Mouse (Mus musculus): Measurements from ENCODE around the gene Wnt7a. TPM values are rescaled to one million over a fixed set of nuclear protein-coding genes. Genes with fewer than 3 reads are reported as not detected.

The Wnt7a gene
- total and polyA plus RNA-seq, 3 experiments: not detected

DNA sequence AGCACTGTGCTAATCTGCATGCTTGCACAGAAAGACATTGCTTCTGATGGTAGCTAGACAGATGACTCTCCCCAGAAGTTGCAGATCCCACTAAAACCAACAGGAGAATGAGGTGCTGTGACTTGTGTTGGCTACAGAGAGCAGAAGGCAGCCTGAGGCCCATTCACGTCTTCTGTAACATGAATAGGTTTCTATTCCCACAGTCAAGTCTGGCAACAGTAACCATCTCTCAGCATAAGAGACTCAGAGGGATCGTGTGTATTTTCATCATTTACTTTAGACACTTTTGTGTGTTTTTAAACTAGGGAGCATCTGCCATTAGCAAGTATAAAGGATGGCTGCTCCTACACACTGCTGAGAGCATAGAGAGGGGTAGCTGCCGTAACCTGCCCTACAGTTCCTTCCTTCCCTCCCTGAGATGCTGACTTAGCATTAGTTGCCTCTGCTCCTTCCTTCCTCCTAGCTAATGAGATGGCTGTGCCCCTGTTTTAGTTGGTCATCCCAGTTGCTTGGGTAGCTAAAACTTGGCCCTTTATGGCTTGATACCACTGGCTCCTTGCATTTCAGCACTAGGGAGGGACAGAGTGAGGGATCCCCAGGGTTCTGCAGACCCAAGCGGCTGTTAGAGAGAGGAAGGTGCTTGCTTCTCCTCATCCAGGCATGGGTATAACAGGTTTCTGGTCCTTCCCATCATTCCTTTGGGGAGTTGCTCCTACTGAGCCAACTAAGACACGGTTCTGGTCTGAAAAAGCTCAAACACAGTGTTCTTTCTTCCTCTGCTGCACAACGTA is 52.1 kb downstream of the Wnt7a start:
- Histone ChIP-seq H3K79me2 (ENCODE audit: control insufficient read depth, insufficient read depth, low read length, poor library complexity) (no peaks in the 10 kb centered on the region), H3K36me3 (ENCODE audit: control insufficient read depth in 1 of 2, insufficient read depth in 2 of 2, low read length in 2 of 2) (no peaks in the 10 kb centered on the region), H3K9ac (ENCODE audit: control insufficient read depth, low read depth, low read length, poor library complexity, severe bottlenecking) (no peak overlapping the region), H3K27ac (ENCODE audit: control insufficient read depth, low read depth, low read length) (no peak overlapping the region), H3K27me3 (ENCODE audit: control insufficient read depth in 1 of 2, insufficient read depth in 2 of 2, low read length in 2 of 2) (peaks cover 10 to 21% of the 10 kb centered on the region in 2 experiments), H3K9me3 (replicated peaks; ENCODE audit: insufficient read depth, low read length) (no peaks in the 10 kb centered on the region), H3K4me1 (ENCODE audit: control insufficient read depth in 1 of 2, insufficient read depth in 2 of 2, low read length in 2 of 2) (no peaks in the 10 kb centered on the region), H3K4me3 (ENCODE audit: control insufficient read depth in 1 of 2, insufficient read depth in 1 of 2, low read depth in 2 of 2, low read length in 2 of 2) (no peak overlapping the region)
- no peak for TF ChIP-seq NELFE (IDR thresholded peaks at IDR 0.05; ENCODE audit: low read depth, low read length)
- no peak for TF ChIP-seq ZNF384 (IDR thresholded peaks at IDR 0.05; ENCODE audit: low read depth, low read length)
- no peak for TF ChIP-seq MAX (IDR thresholded peaks at IDR 0.05; ENCODE audit: low read length)
- no peak for TF ChIP-seq TCF12 (IDR thresholded peaks at IDR 0.05; ENCODE audit: low read depth, low read length)
- TF ChIP-seq RCOR1 (IDR thresholded peaks at IDR 0.05; ENCODE audit: low read depth, low read length): no peak
- no peak for TF ChIP-seq USF1 (IDR thresholded peaks at IDR 0.05; ENCODE audit: low read depth, low read length)
- no peak for TF ChIP-seq TBP (IDR thresholded peaks at IDR 0.05; ENCODE audit: low read depth, low read length)
- TF ChIP-seq GATA1 (IDR thresholded peaks at IDR 0.05; ENCODE audit: low read depth, low read length): no peak
- TF ChIP-seq ZMIZ1 (IDR thresholded peaks at IDR 0.05; ENCODE audit: low read depth, low read length): no peak
- TF ChIP-seq POLR2AphosphoS2 (IDR thresholded peaks at IDR 0.05; ENCODE audit: low read length): no peak
- no peak for TF ChIP-seq MAZ (IDR thresholded peaks at IDR 0.05; ENCODE audit: low read depth, low read length)
- TF ChIP-seq POLR2A (IDR thresholded peaks at IDR 0.05; ENCODE audit: control insufficient read depth in 1 of 2, insufficient read depth in 1 of 2, low read depth in 1 of 2, low read length in 2 of 2, poor library complexity in 1 of 2): no peak
- TF ChIP-seq KAT2A (conservative IDR thresholded peaks at IDR 0.05; ENCODE audit: low read depth, low read length): no peak
- TF ChIP-seq MXI1 (IDR thresholded peaks at IDR 0.05; ENCODE audit: low read depth, low read length): no peak
- TF ChIP-seq CTCF (IDR thresholded peaks at IDR 0.05 in 2 of 3, conservative IDR thresholded peaks at IDR 0.05 in 1 of 3; ENCODE audit: control insufficient read depth in 1 of 3, insufficient read depth in 1 of 3, low read depth in 2 of 3, low read length in 3 of 3, poor library complexity in 1 of 3, severe bottlenecking in 1 of 3): no peak
- TF ChIP-seq MAFK (IDR thresholded peaks at IDR 0.05; ENCODE audit: borderline replicate concordance, low read depth, low read length): no peak
- TF ChIP-seq SMC3 (IDR thresholded peaks at IDR 0.05; ENCODE audit: low read depth, low read length): no peak
- no peak for DNase-seq (ENCODE audit: low read depth, low spot score)

DNA sequence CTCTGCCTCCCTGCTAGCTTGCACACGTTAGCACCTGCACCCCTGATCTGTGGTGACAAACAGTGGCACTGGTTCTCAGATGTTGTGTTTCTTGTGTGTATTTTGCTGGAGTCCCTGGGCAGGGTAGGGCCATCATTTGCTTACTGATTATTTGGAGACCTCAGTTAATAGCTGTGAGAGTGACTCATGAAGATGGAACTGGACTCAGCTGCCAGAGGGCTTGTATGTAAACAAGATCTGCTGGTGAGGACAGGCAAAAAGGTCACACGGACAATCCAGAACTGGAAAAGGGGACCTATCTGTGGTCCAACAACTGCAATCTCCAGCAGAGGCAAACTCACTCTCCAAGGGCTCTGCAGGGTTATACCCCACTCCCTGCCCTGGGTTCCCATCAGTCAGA is 52.8 kb downstream of the Wnt7a start:
- no peak for TF ChIP-seq EP300 (IDR thresholded peaks at IDR 0.05; ENCODE audit: low read depth in 1 of 2, low read length in 2 of 2)
- no peak for TF ChIP-seq JUND (IDR thresholded peaks at IDR 0.05; ENCODE audit: low read depth, low read length)
- no peak for TF ChIP-seq MEF2A (IDR thresholded peaks at IDR 0.05; ENCODE audit: extremely low read depth, insufficient replicate concordance, low read depth, low read length, poor library complexity, severe bottlenecking)
- no peak for TF ChIP-seq BHLHE40 (IDR thresholded peaks at IDR 0.05; ENCODE audit: borderline replicate concordance, low read depth, low read length)
- no peak for TF ChIP-seq ZKSCAN1 (IDR thresholded peaks at IDR 0.05; ENCODE audit: low read depth, low read length)
- no peak for TF ChIP-seq MAZ (IDR thresholded peaks at IDR 0.05; ENCODE audit: low read depth, low read length)
- TF ChIP-seq USF2 (IDR thresholded peaks at IDR 0.05; ENCODE audit: borderline replicate concordance in 1 of 2, insufficient read depth in 1 of 2, low read depth in 1 of 2, low read length in 2 of 2): no peak
- TF ChIP-seq ELF1 (IDR thresholded peaks at IDR 0.05; ENCODE audit: low read depth, low read length): no peak
- no peak for TF ChIP-seq TBP (IDR thresholded peaks at IDR 0.05; ENCODE audit: low read depth, low read length)
- no peak for TF ChIP-seq TCF12 (IDR thresholded peaks at IDR 0.05; ENCODE audit: low read depth, low read length)
- TF ChIP-seq GATA1 (IDR thresholded peaks at IDR 0.05; ENCODE audit: low read depth, low read length): no peak
- no peak for TF ChIP-seq SIN3A (IDR thresholded peaks at IDR 0.05; ENCODE audit: low read length)
- no peak for TF ChIP-seq ZNF384 (IDR thresholded peaks at IDR 0.05; ENCODE audit: low read depth, low read length)
- TF ChIP-seq CTCF (IDR thresholded peaks at IDR 0.05 in 2 of 3, conservative IDR thresholded peaks at IDR 0.05 in 1 of 3; ENCODE audit: control insufficient read depth in 1 of 3, insufficient read depth in 1 of 3, low read depth in 2 of 3, low read length in 3 of 3, poor library complexity in 1 of 3, severe bottlenecking in 1 of 3): no peak
- TF ChIP-seq ETS1 (IDR thresholded peaks at IDR 0.05; ENCODE audit: low read depth, low read length): no peak
- no peak for TF ChIP-seq ZC3H11A (IDR thresholded peaks at IDR 0.05; ENCODE audit: low read depth, low read length)
- no peak for TF ChIP-seq E2F4 (IDR thresholded peaks at IDR 0.05; ENCODE audit: borderline replicate concordance, low read depth, low read length)
- H3K4me3 ChIP-seq (ENCODE audit: control insufficient read depth in 1 of 2, insufficient read depth in 1 of 2, low read depth in 2 of 2, low read length in 2 of 2): no peak overlapping the region
- no peaks in the 10 kb centered on the region for H3K4me1 ChIP-seq (ENCODE audit: control insufficient read depth in 1 of 2, insufficient read depth in 2 of 2, low read length in 2 of 2)
- H3K36me3 ChIP-seq (ENCODE audit: control insufficient read depth in 1 of 2, insufficient read depth in 2 of 2, low read length in 2 of 2): no peaks in the 10 kb centered on the region
- no peak overlapping the region for H3K9ac ChIP-seq (ENCODE audit: control insufficient read depth, low read depth, low read length, poor library complexity, severe bottlenecking)
- no peaks in the 10 kb centered on the region for H3K79me2 ChIP-seq (ENCODE audit: control insufficient read depth, insufficient read depth, low read length, poor library complexity)
- no peak overlapping the region for H3K27ac ChIP-seq (ENCODE audit: control insufficient read depth, low read depth, low read length)
- DNase-seq (ENCODE audit: low read depth, low spot score): no peak
- peaks cover 11 to 23% of the 10 kb centered on the region in 2 experiments for H3K27me3 ChIP-seq (ENCODE audit: control insufficient read depth in 1 of 2, insufficient read depth in 2 of 2, low read length in 2 of 2)
- no peaks in the 10 kb centered on the region for H3K9me3 ChIP-seq (replicated peaks; ENCODE audit: insufficient read depth, low read length)

Data from MEL (cell line).